Mouse (Mus musculus) v-Abl transformed pro-B cells (cell line): ENCODE measurements around the gene Gjb3.

Experiments used
- in situ Hi-C, 2 experiments: fragments of 400-800 bp; cut with MboI; formaldehyde crosslinking; loops; one replicate each; pipeline ENCODE4 v1.15.1; 2025; ENCODE audit not compliant: unreplicated experiment in 2 of 2

Gjb3 gene

GRCm38 (mm10) chr4:127303796-127304195 lies 26.8 kb downstream of the Gjb3 start:
- in situ Hi-C loops: no loop called here

GRCm38 (mm10) chr4:127300503-127300902 lies 30.1 kb downstream of the Gjb3 start:
- in situ Hi-C loops: no loop called here

- in situ Hi-C loops: no loop called here
These were observed 38.0 kb downstream of the Gjb3 start for GRCm38 (mm10) chr4:127292631-127293030.

GRCm38 (mm10) chr4:127289039-127289548 lies 41.5 kb downstream of the Gjb3 start:
- in situ Hi-C loops: no loop called here

- in situ Hi-C loops: no loop called here
These were observed 43.7 kb downstream of the Gjb3 start for GRCm38 (mm10) chr4:127286907-127287306.

GRCm38 (mm10) chr4:127279241-127279640 lies 51.4 kb downstream of the Gjb3 start:
- in situ Hi-C loops: no loop called here

GRCm38 (mm10) chr4:127278451-127279001 lies 52.1 kb downstream of the Gjb3 start:
- in situ Hi-C loops: no loop called here
